Mouse (Mus musculus): ENCODE results near the gene Lrpprc. TPM values are rescaled to one million over a fixed set of nuclear protein-coding genes. Genes with fewer than 3 reads are reported as not detected.

Gene Lrpprc
- polyA plus RNA-seq, 1 experiment from 2014 or later: 56.7 TPM

DNA sequence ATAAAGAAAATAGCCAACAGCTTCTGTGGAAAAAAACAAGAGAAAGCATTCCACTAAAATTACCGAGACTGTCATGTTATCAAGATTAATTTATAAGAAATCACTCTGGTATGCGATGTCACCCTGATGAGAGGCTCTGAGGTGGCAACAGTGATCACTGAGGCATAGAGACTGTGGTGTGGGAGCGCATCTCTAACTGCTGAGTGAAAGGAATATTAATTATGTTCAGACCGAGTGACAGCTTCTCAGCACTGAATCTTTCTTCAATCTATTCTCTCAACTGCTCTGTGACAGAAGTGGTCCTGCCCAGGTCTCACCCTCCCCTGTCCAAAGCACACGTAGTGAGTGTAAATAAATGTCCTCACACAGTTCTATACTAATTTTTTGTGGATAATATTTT, 37.1 kb downstream of the Lrpprc start:
- DNase-seq (ENCODE audit: low spot score): no peak
- Histone ChIP-seq H3K4me1 (peaks cover 4% of the 10 kb centered on the region), H3K27me3 (replicated peaks; ENCODE audit: low read depth, poor library complexity, severe bottlenecking) (no peaks in the 10 kb centered on the region), H3K4me3 (no peak overlapping the region), H3K9me3 (no peaks in the 10 kb centered on the region), H3K27ac (replicated peaks) (no peak overlapping the region), H3K36me3 (replicated peaks) (peaks cover 50% of the 10 kb centered on the region)
- 90% methylated on average over 5 of the region's 5 CpGs for WGBS

- WGBS: 88% methylated on average over 2 of the region's 2 CpGs
- no peak overlapping the region for H3K27ac ChIP-seq (replicated peaks)
- DNase-seq (ENCODE audit: low spot score): no peak
- H3K4me1 ChIP-seq: no peaks in the 10 kb centered on the region
- H3K36me3 ChIP-seq (replicated peaks): peaks cover 52% of the 10 kb centered on the region
- no peak overlapping the region for H3K4me3 ChIP-seq
- H3K9me3 ChIP-seq: no peaks in the 10 kb centered on the region
- H3K27me3 ChIP-seq (replicated peaks; ENCODE audit: low read depth, poor library complexity, severe bottlenecking): no peaks in the 10 kb centered on the region
Measured at GRCm38 (mm10) chr17:84752286-84752685, 38.3 kb downstream of the Lrpprc start.

DNA sequence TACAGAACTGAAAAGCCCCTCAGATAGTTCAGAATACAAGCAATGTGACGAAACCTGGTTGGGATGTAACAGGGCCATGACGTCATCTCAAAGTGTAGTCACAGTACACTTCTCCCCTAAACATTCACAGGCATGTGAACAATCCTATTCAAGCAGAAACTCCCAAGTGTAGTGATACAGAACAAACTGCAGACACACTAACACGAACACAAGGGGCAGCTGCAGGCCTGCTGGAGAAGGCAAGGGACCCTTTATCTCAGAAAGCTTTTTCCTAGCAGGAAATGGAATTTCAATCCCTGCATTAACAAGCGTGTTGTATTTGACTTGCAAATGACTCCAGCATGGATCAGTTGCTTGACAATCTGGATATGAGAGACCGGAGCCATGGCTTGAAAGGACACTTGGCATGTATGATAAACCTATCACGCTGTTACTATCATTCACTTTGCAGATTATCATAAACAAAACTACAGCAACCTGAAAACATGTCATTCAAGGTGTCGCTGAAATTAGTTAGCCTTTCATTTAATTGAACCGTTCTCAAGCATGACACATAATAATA, 38.9 kb downstream of the Lrpprc start:
- no peaks in the 10 kb centered on the region for H3K9me3 ChIP-seq
- no peaks in the 10 kb centered on the region for H3K27me3 ChIP-seq (replicated peaks; ENCODE audit: low read depth, poor library complexity, severe bottlenecking)
- no peak for DNase-seq (ENCODE audit: low spot score)
- H3K4me1 ChIP-seq: no peaks in the 10 kb centered on the region
- WGBS: 89% methylated on average over 8 of the region's 8 CpGs
- no peak overlapping the region for H3K4me3 ChIP-seq
- no peak overlapping the region for H3K27ac ChIP-seq (replicated peaks)
- peaks cover 56% of the 10 kb centered on the region for H3K36me3 ChIP-seq (replicated peaks)

GRCm38 (mm10) chr17:84750130-84750529, 40.5 kb downstream of the Lrpprc start:
- Histone ChIP-seq H3K27me3 (replicated peaks; ENCODE audit: low read depth, poor library complexity, severe bottlenecking) (no peaks in the 10 kb centered on the region), H3K9me3 (no peaks in the 10 kb centered on the region), H3K36me3 (replicated peaks) (peaks cover 56% of the 10 kb centered on the region), H3K27ac (replicated peaks) (no peak overlapping the region), H3K4me1 (no peaks in the 10 kb centered on the region), H3K4me3 (no peak overlapping the region)
- no peak for DNase-seq (ENCODE audit: low spot score)
- WGBS: 87% methylated on average over 4 of the region's 4 CpGs

- Histone ChIP-seq H3K36me3 (replicated peaks) (peaks cover 56% of the 10 kb centered on the region), H3K4me1 (no peaks in the 10 kb centered on the region), H3K4me3 (no peak overlapping the region), H3K27ac (replicated peaks) (no peak overlapping the region), H3K9me3 (no peaks in the 10 kb centered on the region), H3K27me3 (replicated peaks; ENCODE audit: low read depth, poor library complexity, severe bottlenecking) (no peaks in the 10 kb centered on the region)
- DNase-seq (ENCODE audit: low spot score): no peak
- WGBS: 77% methylated on average over 8 of the region's 8 CpGs
Measured at GRCm38 (mm10) chr17:84749297-84749696, 41.3 kb downstream of the Lrpprc start.

DNA sequence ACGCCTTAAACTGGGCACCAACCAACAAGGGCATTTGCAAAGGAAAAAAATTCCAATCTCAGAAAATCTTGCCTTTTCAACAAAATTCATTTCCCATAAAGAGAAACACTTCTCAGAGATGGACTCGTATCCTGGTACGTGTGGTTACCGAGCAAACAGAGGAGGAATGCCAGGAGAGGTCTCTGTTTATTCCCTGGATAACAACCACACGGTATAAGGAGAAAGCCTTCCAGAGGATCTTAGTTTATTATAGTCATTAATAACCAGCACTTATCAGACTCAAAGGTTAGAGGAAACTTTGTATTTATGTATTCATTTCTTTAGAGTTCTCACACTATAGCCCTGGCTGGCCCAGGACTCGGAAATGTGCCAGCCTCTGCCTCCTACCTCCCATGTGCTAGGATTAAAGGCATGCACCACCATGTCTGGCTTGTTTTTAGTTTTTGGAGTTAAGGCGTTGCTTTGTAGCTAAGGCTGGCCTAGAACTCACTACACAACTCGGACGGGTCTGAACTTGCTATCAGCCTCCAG, 42.4 kb downstream of the Lrpprc start:
- H3K9me3 ChIP-seq: no peaks in the 10 kb centered on the region
- no peaks in the 10 kb centered on the region for H3K27me3 ChIP-seq (replicated peaks; ENCODE audit: low read depth, poor library complexity, severe bottlenecking)
- H3K27ac ChIP-seq (replicated peaks): no peak overlapping the region
- H3K4me1 ChIP-seq: peaks cover 3% of the 10 kb centered on the region
- no peak overlapping the region for H3K4me3 ChIP-seq
- DNase-seq (ENCODE audit: low spot score): no peak
- peaks cover 52% of the 10 kb centered on the region for H3K36me3 ChIP-seq (replicated peaks)
- WGBS: 92% methylated on average over 9 of the region's 9 CpGs

- Histone ChIP-seq H3K9me3 (no peaks in the 10 kb centered on the region), H3K36me3 (replicated peaks) (peaks cover 45% of the 10 kb centered on the region), H3K27ac (replicated peaks) (no peak overlapping the region), H3K27me3 (replicated peaks; ENCODE audit: low read depth, poor library complexity, severe bottlenecking) (no peaks in the 10 kb centered on the region), H3K4me3 (no peak overlapping the region), H3K4me1 (peaks cover 4% of the 10 kb centered on the region)
- no peak for DNase-seq (ENCODE audit: low spot score)
- WGBS: 82% methylated on average over 6 of the region's 6 CpGs
Measured at GRCm38 (mm10) chr17:84747212-84747611, 43.4 kb downstream of the Lrpprc start.

- Histone ChIP-seq H3K4me3 (no peak overlapping the region), H3K9me3 (no peaks in the 10 kb centered on the region), H3K27ac (replicated peaks) (no peak overlapping the region), H3K4me1 (peaks cover 4% of the 10 kb centered on the region), H3K27me3 (replicated peaks; ENCODE audit: low read depth, poor library complexity, severe bottlenecking) (no peaks in the 10 kb centered on the region), H3K36me3 (replicated peaks) (peaks cover 28% of the 10 kb centered on the region)
- WGBS: 69% methylated on average over 9 of the region's 9 CpGs
- no peak for DNase-seq (ENCODE audit: low spot score)
Measured at GRCm38 (mm10) chr17:84745001-84745400, 45.6 kb downstream of the Lrpprc start.

- H3K9me3 ChIP-seq: no peaks in the 10 kb centered on the region
- DNase-seq (ENCODE audit: low spot score): no peak
- 76% methylated on average over 4 of the region's 4 CpGs for WGBS
Measured at GRCm38 (mm10) chr17:84744256-84744655, 46.3 kb downstream of the Lrpprc start.

GRCm38 (mm10) chr17:84738073-84738797, 52.4 kb downstream of the Lrpprc start:
- peak overlapping the region; percentile 66 for H3K27ac ChIP-seq (replicated peaks)
- DNase-seq (ENCODE audit: low spot score): no peak
- H3K9me3 ChIP-seq: no peaks in the 10 kb centered on the region
- peaks cover 28% of the 10 kb centered on the region for H3K4me1 ChIP-seq
- no peak overlapping the region for H3K4me3 ChIP-seq
- H3K27me3 ChIP-seq (replicated peaks; ENCODE audit: low read depth, poor library complexity, severe bottlenecking): no peaks in the 10 kb centered on the region
- peaks cover 40% of the 10 kb centered on the region for H3K36me3 ChIP-seq (replicated peaks)
- WGBS: 52% methylated on average over 9 of the region's 9 CpGs

More at GRCm38 (mm10) chr17:84744256-84744655, 46.3 kb downstream of the Lrpprc start:
- no peak overlapping the region for H3K4me3 ChIP-seq
- peaks cover 4% of the 10 kb centered on the region for H3K4me1 ChIP-seq
- H3K27ac ChIP-seq (replicated peaks): no peak overlapping the region
- H3K36me3 ChIP-seq (replicated peaks): peaks cover 22% of the 10 kb centered on the region
- H3K27me3 ChIP-seq (replicated peaks; ENCODE audit: low read depth, poor library complexity, severe bottlenecking): no peaks in the 10 kb centered on the region

DNA sequence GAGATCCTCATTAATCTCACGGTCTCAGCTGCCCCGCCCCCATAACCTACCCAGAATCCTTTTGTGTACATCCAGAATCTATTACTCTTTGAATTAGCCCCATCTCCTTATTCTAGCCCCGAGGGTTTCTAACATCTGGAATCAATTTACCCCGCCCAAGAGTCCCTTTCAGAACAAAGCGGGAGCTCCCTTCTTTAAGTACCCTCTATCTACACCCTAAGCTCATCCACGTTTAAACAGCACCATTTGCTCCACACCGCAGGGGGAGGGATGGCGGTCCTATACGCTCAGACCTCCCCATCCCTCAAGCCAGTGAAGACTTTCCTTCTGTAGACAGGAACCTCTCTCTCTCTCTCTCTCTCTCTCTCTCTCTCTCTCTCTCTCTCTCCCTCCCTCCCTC, 53.9 kb downstream of the Lrpprc start:
- H3K4me1 ChIP-seq: peaks cover 26% of the 10 kb centered on the region
- 37% methylated on average over 9 of the region's 9 CpGs for WGBS
- H3K4me3 ChIP-seq: no peak overlapping the region
- peak; percentile 57 for DNase-seq (ENCODE audit: low spot score)
- peak overlapping the region; percentile 82 for H3K27ac ChIP-seq (replicated peaks)
- H3K36me3 ChIP-seq (replicated peaks): peaks cover 45% of the 10 kb centered on the region
- no peaks in the 10 kb centered on the region for H3K9me3 ChIP-seq
- no peaks in the 10 kb centered on the region for H3K27me3 ChIP-seq (replicated peaks; ENCODE audit: low read depth, poor library complexity, severe bottlenecking)

DNA sequence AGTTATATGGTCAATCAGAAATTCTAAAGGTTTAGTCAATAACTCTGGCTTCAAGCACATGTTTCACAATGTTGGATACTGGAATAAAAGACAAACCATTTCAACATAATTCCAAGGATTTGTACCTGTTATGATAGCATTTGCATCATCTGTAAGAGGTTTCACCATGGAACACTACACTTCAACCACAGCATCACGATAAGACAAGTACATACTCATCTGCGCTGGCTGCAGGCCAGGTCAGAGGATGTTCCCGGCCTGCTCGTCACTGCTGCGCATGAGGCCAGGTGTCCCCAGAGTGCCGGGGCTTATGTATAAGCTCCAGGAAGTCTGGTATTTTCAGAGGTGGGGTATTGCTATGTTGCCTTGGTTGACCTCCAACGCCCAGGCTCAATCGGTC, 58.0 kb downstream of the Lrpprc start:
- H3K27me3 ChIP-seq (replicated peaks; ENCODE audit: low read depth, poor library complexity, severe bottlenecking): no peaks in the 10 kb centered on the region
- DNase-seq (ENCODE audit: low spot score): no peak
- WGBS: 92% methylated on average over 8 of the region's 8 CpGs
- no peak overlapping the region for H3K4me3 ChIP-seq
- peaks cover 11% of the 10 kb centered on the region for H3K4me1 ChIP-seq
- H3K27ac ChIP-seq (replicated peaks): no peak overlapping the region
- H3K9me3 ChIP-seq: no peaks in the 10 kb centered on the region
- H3K36me3 ChIP-seq (replicated peaks): peaks cover 66% of the 10 kb centered on the region

DNA sequence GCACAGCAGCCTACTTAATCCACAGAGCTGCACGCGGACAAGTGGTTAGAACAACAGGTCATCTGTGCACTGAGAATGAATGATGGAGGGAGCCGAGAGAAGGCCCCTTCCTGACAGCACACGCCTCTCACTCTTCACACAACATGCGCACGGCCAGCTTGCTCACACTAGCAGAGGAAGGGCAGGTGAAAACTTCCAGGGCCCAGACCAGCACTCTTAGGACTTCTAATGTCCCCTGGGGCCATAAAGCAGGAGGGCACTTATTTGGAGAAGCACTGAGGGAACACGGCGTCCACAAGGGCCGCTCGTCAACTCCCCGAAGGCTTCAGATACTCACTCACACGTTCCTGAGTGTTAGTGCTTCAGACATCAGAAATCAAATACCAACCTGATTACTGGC, 59.2 kb downstream of the Lrpprc start:
- Histone ChIP-seq H3K27me3 (replicated peaks; ENCODE audit: low read depth, poor library complexity, severe bottlenecking) (no peaks in the 10 kb centered on the region), H3K4me3 (no peak overlapping the region), H3K36me3 (replicated peaks) (peaks cover 67% of the 10 kb centered on the region), H3K27ac (replicated peaks) (no peak overlapping the region), H3K4me1 (no peaks in the 10 kb centered on the region), H3K9me3 (no peaks in the 10 kb centered on the region)
- WGBS: 91% methylated on average over 12 of the region's 12 CpGs
- DNase-seq (ENCODE audit: low spot score): no peak

Measured in embryonic facial prominence, embryonic 10.5 days (tissue).